11 mouse cellular contexts compared by ENCODE assay signal in the genomic region with DNA sequence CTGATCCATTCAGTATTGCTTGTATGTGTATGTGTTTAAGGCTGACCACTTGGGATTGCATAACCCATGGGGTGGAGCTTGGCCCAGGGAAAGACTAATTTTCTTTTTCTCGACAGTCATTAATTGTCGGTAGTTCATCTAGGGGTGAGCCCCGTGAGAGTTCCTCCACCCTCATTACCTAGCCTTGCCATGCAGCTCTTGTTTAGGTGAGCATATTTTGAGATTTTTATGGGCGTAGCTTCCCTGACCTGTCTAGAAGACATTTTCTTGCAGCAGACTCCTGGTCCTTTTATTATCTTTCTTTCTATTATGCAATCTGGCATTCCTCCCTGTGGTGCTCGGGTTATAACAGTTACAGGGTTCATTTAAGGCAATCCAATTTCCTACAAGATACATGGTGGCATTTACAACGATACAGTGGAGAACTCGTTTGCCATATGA.
DNase-seq lines count a peak whose midpoint lies in the region; ATAC-seq lines count a peak whose summit lies in the region.
"Had no signal": no experiment of that assay in that cellular context is flagged by ENCODE, and none has a peak within 500 bp of the region (broad histone marks: within the 10 kb centered on the region; RNA-seq: fewer than 3 reads in every experiment).

No protein-coding gene starts in this region.

- ATAC-seq in erythroid progenitor cell, adult 5-6 weeks (replicated peaks; ENCODE audit: low FRiP score, poor library complexity, severe bottlenecking): no peak
- ATAC-seq: Patski had no signal

- 18% methylated on average over 7 of the region's 7 CpGs for WGBS in large intestine, adult 2 months

- intact Hi-C loops in heart, postnatal 14 days (cut with DNase I): no loop called here

- peak; percentile 94 for DNase-seq in heart, adult 11 months
- DNase-seq in heart, postnatal 14 days: no peak
- peak; percentile 25 to 32 for DNase-seq in kidney, postnatal 36 days
- no peak for DNase-seq in kidney, postnatal 14 days
- DNase-seq in adipocyte (ENCODE audit: low spot score): peak; percentile 73
- peak; percentile 40 for DNase-seq in large intestine, adult 2 months (ENCODE audit: low read depth, low spot score)
- DNase-seq in spleen, postnatal 14 days (ENCODE audit: low spot score in 2 of 2): no peak
- DNase-seq: cerebellum, adult 18-20 months; thymus, postnatal 25 days had no signal

Comparison
In these comparisons a context has a peak if more than half of its experiments do, and no peak if none do; other contexts are left out.
1. DNase-seq: peak in heart, adult 11 months (single experiment), kidney, postnatal 36 days (2 of 2), adipocyte (single experiment) and large intestine, adult 2 months (single experiment); none in heart, postnatal 14 days (0 of 2), kidney, postnatal 14 days (single experiment) and spleen, postnatal 14 days (0 of 2).